Mouse (Mus musculus) thymus, postnatal 14 days (tissue): ENCODE data around the gene Pmm2.

Source experiments
- DNase-seq: peaks from one replicate; pipeline ENCODE4 v3.0.0; 2021

The Pmm2 gene

GRCm38 (mm10) chr16:8658349-8658748 lies 20.9 kb downstream of the Pmm2 start:
- DNase-seq: no peak

GRCm38 (mm10) chr16:8658764-8659163 lies 21.3 kb downstream of the Pmm2 start:
- no peak for DNase-seq

GRCm38 (mm10) chr16:8663022-8663421 lies 25.5 kb downstream of the Pmm2 start:
- DNase-seq: no peak

GRCm38 (mm10) chr16:8663606-8664539 lies 26.4 kb downstream of the Pmm2 start:
- DNase-seq: no peak

- no peak for DNase-seq
These were observed 27.9 kb downstream of the Pmm2 start for GRCm38 (mm10) chr16:8665367-8665766.

- no peak for DNase-seq
These were observed 29.0 kb downstream of the Pmm2 start for GRCm38 (mm10) chr16:8666452-8666851.

GRCm38 (mm10) chr16:8667261-8667660 lies 29.8 kb downstream of the Pmm2 start:
- no peak for DNase-seq

GRCm38 (mm10) chr16:8667814-8668213 lies 30.3 kb downstream of the Pmm2 start:
- no peak for DNase-seq

GRCm38 (mm10) chr16:8668386-8668785 lies 30.9 kb downstream of the Pmm2 start:
- no peak for DNase-seq

- DNase-seq: no peak
These were observed 32.0 kb downstream of the Pmm2 start for GRCm38 (mm10) chr16:8669432-8669831.

- no peak for DNase-seq
These were observed 32.9 kb downstream of the Pmm2 start for GRCm38 (mm10) chr16:8670041-8671035.

- peak; percentile 97 for DNase-seq
These were observed 34.3 kb downstream of the Pmm2 start, which contains the start of gene Carhsp1 for GRCm38 (mm10) chr16:8671551-8672349. Carhsp1 (minus strand) TSS chr16:8672155.

GRCm38 (mm10) chr16:8672350-8672687 lies 34.8 kb downstream of the Pmm2 start:
- no peak for DNase-seq

GRCm38 (mm10) chr16:8672811-8673210 lies 35.3 kb downstream of the Pmm2 start:
- no peak for DNase-seq

- DNase-seq: no peak
These were observed 35.9 kb downstream of the Pmm2 start for GRCm38 (mm10) chr16:8673343-8673742.

- DNase-seq: peak; percentile 79
These were observed 36.7 kb downstream of the Pmm2 start for GRCm38 (mm10) chr16:8674165-8674564.

- DNase-seq: no peak
These were observed 38.1 kb downstream of the Pmm2 start for GRCm38 (mm10) chr16:8675559-8675958.

GRCm38 (mm10) chr16:8676228-8676627 lies 38.8 kb downstream of the Pmm2 start:
- no peak for DNase-seq

GRCm38 (mm10) chr16:8676800-8677199 lies 39.3 kb downstream of the Pmm2 start:
- DNase-seq: peak; percentile 60

GRCm38 (mm10) chr16:8678035-8678434 lies 40.6 kb downstream of the Pmm2 start:
- DNase-seq: no peak

GRCm38 (mm10) chr16:8678676-8679075 lies 41.2 kb downstream of the Pmm2 start:
- no peak for DNase-seq

- no peak for DNase-seq
These were observed 42.3 kb downstream of the Pmm2 start for GRCm38 (mm10) chr16:8679780-8680179.

GRCm38 (mm10) chr16:8680470-8680869 lies 43.0 kb downstream of the Pmm2 start, which contains the start of gene Gm5767:
Gm5767 (plus strand) TSS chr16:8680770.
- DNase-seq: no peak
